Mouse (Mus musculus) midbrain, embryonic 14.5 days (tissue): ENCODE measurements around the gene Pcp4l1. TPM values are rescaled to one million over a fixed set of nuclear protein-coding genes. Genes with fewer than 3 reads are reported as not detected.
A peak's percentile ranks its signal among the peaks of the same experiment; 100 is the strongest.

Experiments used
- ATAC-seq: fragments of 200-750 bp; cut with Nextera tagmentation; 2 replicates; pipeline ENCODE4 v1.8.0; 2017; ENCODE audit warnings: moderate number of reproducible peaks, moderate library complexity; ENCODE audit not compliant: low FRiP score, low TSS enrichment
- DNase-seq: peaks from one replicate; pipeline ENCODE4 v3.0.0-alpha.2; 2015
- H3K27ac ChIP-seq: fragments of 300-500 bp; sonication (generic); replicated peaks from 2 replicates; pipeline ENCODE4 v1.5.1; 2014; ENCODE audit warnings: mild to moderate bottlenecking, low read depth, low read length, moderate library complexity
- H3K27me3 ChIP-seq: fragments of 300-500 bp; sonication (generic); 2 replicates; pipeline ENCODE4 v1.6.1; 2014; ENCODE audit warnings: low read length, control low read depth, mixed read lengths; ENCODE audit not compliant: control insufficient read depth, insufficient read depth
- H3K36me3 ChIP-seq: fragments of 300-500 bp; sonication (generic); 2 replicates; pipeline ENCODE4 v1.6.1; 2014; ENCODE audit warnings: low read length, control low read depth; ENCODE audit not compliant: control insufficient read depth, insufficient read depth
- H3K4me1 ChIP-seq: fragments of 300-500 bp; sonication (generic); 2 replicates; pipeline ENCODE4 v1.6.1; 2014; ENCODE audit warnings: mild to moderate bottlenecking, antibody characterized with exemption, low read length, control low read depth; ENCODE audit not compliant: control insufficient read depth, insufficient read depth
- H3K4me2 ChIP-seq: fragments of 300-500 bp; sonication (generic); 2 replicates; pipeline ENCODE4 v1.6.1; 2014; ENCODE audit warnings: mild to moderate bottlenecking, low read length, moderate library complexity
- H3K4me3 ChIP-seq: fragments of 300-500 bp; sonication (generic); replicated peaks from 2 replicates; pipeline ENCODE4 v1.5.1; 2014; ENCODE audit warnings: low read depth, low read length
- H3K9ac ChIP-seq: fragments of 300-500 bp; sonication (generic); replicated peaks from 2 replicates; pipeline ENCODE4 v1.6.1; 2014; ENCODE audit warnings: mild to moderate bottlenecking, low read length, moderate library complexity
- H3K9me3 ChIP-seq: fragments of 300-500 bp; sonication (generic); 2 replicates; pipeline ENCODE4 v1.6.1; 2016; ENCODE audit warnings: low read length, control low read depth, mixed read lengths; ENCODE audit not compliant: control insufficient read depth
- WGBS: fragments of 180-500 bp; shearing (Covaris S2); extraction: QIAGEN DNeasy Blood & Tissue Kit; methylation state at CpG from one replicate; pipeline ENCODE4 v1.1.7; 2014; 5-methylcytosine and 5-hydroxymethylcytosine counted together
- polyA plus RNA-seq: library from polyadenylated mRNA; unstranded; fragments of >200 nt; fragmentation: Nextera tagmentation; extraction: Ambion mirVana; gene quantifications from 2 replicates; pipeline ENCODE4 v1.2.1, GENCODE M21; 2014

Pcp4l1 gene
- polyA plus RNA-seq, 1 experiment from 2014 or later: 20.0 TPM

DNA sequence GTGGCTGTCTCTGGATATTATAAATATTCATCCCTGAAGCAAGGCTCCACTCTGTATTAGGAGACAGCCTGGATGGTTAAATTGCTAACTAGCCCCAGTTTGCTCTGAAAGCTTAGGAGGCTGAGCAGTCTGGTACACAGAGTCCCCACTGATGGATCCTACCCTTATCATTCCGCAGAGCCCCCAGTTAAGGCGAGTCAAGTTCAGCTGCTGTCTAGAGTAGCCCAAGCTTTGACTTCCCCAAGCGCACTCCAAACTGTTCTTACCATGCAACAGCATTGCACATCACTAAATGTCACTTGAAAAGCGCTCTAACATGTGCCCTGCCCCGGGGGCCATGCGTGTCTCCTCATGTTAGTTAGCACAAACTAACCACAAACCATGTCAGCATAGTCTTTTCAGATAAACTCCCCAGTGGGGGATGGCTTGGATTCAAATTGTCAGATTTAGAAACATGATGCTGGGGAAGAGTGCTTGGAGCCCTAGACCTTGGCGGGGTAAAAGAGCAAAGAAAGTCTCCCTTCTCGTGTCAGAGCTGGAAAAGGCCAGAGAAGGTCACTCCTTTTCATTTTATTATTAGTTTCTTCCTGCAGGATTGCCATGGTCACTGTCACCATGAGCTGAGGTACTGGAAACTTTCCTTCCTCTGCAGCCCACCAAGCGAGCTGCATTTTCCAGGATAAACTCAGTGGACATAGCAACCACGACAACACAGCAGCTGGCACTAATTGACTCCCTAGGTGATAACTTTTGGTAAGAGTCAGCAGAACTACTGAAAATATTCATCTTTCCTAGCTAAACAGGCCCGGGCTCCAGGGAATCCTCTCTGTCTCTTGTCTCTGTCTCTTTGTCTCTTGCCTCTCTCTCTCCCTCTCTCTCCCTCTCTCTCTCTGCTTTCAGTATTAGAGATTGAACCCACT, 1.9 kb downstream of the Pcp4l1 start:
- Histone ChIP-seq H3K27ac (no peak overlapping the region), H3K36me3 (no peaks in the 10 kb centered on the region), H3K9ac (no peak overlapping the region), H3K4me1 (peaks cover 40% of the 10 kb centered on the region), H3K27me3 (peaks cover 17% of the 10 kb centered on the region), H3K4me3 (peak overlapping the region; percentile 27), H3K9me3 (no peaks in the 10 kb centered on the region), H3K4me2 (peak overlapping the region; percentile 97)
- DNase-seq (peak; percentile 36), ATAC-seq (no peak)
- 24% methylated on average over 11 of the region's 11 CpGs for WGBS

DNA sequence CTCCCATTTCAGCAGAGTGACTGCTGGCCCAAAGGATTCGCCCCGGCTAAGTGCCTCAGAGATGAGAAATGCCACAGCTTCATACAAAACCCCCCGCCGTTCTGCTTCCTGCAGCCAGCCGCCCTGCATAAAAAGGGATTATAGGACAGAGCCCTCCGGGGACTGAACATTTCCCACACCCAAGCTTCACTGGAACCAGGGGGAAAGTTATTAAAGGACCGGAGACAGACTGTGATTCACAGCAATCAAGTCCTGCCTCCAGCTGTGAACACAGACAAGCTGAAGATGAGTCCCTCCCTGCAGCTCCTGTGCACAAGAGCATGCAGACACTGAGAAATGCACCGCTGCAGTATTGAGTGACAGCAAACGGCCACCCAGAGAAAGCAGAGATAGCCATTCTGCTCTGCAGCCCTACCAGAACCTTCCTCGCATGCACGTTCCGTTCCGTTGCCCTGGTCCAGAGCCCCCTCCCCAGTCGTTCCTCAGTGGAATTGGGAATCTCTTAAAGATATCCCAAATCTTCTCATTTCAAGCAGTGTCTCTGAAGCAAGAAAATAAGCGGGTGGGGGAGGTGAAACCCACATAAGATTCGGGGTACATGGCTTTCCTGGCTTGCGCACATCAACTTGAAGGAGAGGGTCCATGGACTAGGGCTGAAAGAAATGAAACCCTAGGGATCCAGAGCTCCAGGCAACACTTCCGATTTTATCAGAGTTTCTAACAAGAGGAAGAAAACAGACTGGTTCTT, 2.8 kb downstream of the Pcp4l1 start:
- Histone ChIP-seq H3K27ac (peak overlapping the region; percentile 62), H3K27me3 (peaks cover 17% of the 10 kb centered on the region), H3K4me1 (peaks cover 46% of the 10 kb centered on the region), H3K4me2 (peak overlapping the region; percentile 97), H3K36me3 (no peaks in the 10 kb centered on the region), H3K9me3 (no peaks in the 10 kb centered on the region), H3K4me3 (peak overlapping the region; percentile 27), H3K9ac (peak overlapping the region; percentile 3)
- DNase-seq (peak; percentile 83), ATAC-seq (peak; percentile 49; the same call in 1 of the 2 replicates)
- under 1% methylated on average over 18 of the region's 18 CpGs for WGBS

DNA sequence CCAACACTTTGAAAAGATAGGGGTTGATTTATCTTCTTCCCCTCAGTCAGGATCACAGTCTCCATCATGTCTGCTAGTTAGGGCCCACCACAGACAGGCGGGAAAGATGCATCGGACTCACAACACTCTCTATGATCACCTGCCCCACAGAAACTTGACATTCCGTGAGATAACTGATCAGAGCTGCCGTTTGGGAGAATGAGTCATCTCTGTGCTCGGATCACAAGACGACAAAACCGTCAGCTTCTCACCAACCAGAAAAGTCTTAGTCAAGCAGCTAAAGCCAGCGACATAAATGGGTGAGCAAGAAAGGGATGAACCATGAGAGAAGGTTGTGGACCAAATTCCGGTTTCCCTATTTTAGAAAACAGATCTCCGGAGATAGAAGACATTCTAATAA, 3.8 kb downstream of the Pcp4l1 start:
- Histone ChIP-seq H3K4me2 (peak overlapping the region; percentile 97; the same call in 1 of the 2 replicates), H3K27ac (no peak overlapping the region), H3K36me3 (no peaks in the 10 kb centered on the region), H3K9ac (no peak overlapping the region), H3K9me3 (no peaks in the 10 kb centered on the region), H3K27me3 (peaks cover 16% of the 10 kb centered on the region), H3K4me1 (peaks cover 46% of the 10 kb centered on the region), H3K4me3 (no peak overlapping the region)
- WGBS: 37% methylated on average over 10 of the region's 10 CpGs
- peak; percentile 3 for DNase-seq
- no peak for ATAC-seq

DNA sequence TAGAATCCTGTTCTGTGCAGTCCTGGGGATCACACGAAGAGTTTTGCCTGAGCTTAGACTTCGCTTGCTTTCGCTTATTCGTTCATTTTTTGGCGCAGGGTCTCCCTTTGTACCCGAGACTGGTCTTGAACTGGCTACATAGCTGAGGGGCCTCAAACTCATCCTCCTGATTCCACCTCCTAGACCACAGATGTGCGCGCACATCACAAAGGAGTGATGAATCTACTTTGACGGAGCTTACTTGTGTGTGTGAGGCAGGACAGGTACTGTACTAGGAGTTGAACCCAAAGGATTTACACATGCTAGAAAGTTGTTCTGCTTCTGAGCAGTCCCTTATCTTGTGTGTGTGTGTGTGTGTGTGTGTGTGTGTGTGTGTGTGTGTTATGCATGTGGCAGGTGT, 5.2 kb downstream of the Pcp4l1 start:
- peaks cover 7% of the 10 kb centered on the region for H3K27me3 ChIP-seq
- WGBS: 94% methylated on average over 9 of the region's 9 CpGs
- H3K9me3 ChIP-seq: no peaks in the 10 kb centered on the region
- DNase-seq (no peak), ATAC-seq (no peak)
- H3K36me3 ChIP-seq: no peaks in the 10 kb centered on the region
- H3K4me1 ChIP-seq: peaks cover 41% of the 10 kb centered on the region
- no peak overlapping the region for H3K4me3 ChIP-seq
- no peak overlapping the region for H3K4me2 ChIP-seq
- H3K27ac ChIP-seq: no peak overlapping the region
- H3K9ac ChIP-seq: no peak overlapping the region

DNA sequence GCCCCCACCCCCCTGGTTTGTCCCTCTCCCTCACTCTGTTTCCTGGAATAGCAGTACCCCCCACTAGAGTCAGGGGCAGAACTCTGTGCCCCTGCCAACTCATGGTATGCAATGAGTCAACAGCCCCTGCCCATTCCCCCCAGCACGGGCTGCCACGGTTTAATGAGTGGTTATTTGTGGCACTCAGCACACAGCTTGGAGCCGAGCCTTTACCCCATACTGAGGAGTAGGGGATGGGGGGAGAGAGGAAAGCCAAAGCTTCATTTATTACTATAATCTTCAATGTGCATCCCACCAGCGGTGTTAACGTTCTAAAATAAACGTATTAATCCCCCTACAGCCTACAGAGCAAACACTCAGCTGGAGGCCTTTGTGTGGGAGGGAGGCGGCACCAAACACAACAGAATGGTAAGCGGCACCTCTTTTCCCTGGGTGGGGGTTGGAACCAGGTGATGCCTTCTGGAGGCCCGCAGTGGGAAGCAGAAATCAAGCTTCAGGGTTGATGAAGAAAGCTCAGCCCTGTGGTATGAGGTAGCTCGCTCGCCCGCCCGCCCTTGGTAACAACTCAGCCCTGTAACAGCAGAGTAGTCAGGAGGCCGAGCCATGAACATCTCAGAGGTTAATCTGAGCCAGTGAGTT, 6.5 kb downstream of the Pcp4l1 start:
- 28% methylated on average over 14 of the region's 14 CpGs for WGBS
- H3K4me2 ChIP-seq: peak overlapping the region; percentile 5; the same call in 1 of the 2 replicates
- H3K36me3 ChIP-seq: no peaks in the 10 kb centered on the region
- DNase-seq (peak; percentile 25), ATAC-seq (no peak)
- H3K27me3 ChIP-seq: no peaks in the 10 kb centered on the region; the same call in none of the 2 replicates
- no peaks in the 10 kb centered on the region for H3K9me3 ChIP-seq
- H3K9ac ChIP-seq: no peak overlapping the region
- peak overlapping the region; percentile 46; the same call in 1 of the 2 replicates for H3K27ac ChIP-seq
- H3K4me3 ChIP-seq: no peak overlapping the region
- H3K4me1 ChIP-seq: peaks cover 33% of the 10 kb centered on the region

DNA sequence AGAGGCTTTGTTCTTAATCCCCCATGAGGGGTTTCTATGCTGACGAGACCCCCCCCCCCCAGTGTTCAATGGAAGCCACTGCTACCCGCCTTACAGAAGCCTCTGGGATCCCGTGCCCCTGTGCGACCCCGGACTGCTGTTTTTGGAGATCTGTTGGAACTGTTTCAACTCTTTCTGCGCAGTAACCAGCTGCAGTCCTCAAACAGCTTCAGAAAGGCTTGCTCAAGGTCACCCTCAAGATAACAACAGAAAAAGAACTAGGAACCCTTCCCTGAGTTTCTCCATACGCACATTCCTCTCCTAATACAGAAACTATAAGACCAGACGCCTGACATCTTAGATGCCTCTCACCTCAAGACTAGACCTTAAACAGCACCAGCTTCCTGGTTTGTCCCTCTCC, 7.0 kb downstream of the Pcp4l1 start:
- H3K4me2 ChIP-seq: no peak overlapping the region
- H3K4me3 ChIP-seq: no peak overlapping the region
- no peaks in the 10 kb centered on the region; the same call in none of the 2 replicates for H3K27me3 ChIP-seq
- 0 out of 2 replicates have a peak overlapping the region, but pooled peaks have one; percentile 46 for H3K27ac ChIP-seq
- no peak for ATAC-seq
- peak; percentile 37 for DNase-seq
- no peak overlapping the region for H3K9ac ChIP-seq
- peaks cover 27% of the 10 kb centered on the region for H3K4me1 ChIP-seq
- H3K36me3 ChIP-seq: no peaks in the 10 kb centered on the region
- no peaks in the 10 kb centered on the region for H3K9me3 ChIP-seq
- WGBS: 5% methylated on average over 8 of the region's 8 CpGs

DNA sequence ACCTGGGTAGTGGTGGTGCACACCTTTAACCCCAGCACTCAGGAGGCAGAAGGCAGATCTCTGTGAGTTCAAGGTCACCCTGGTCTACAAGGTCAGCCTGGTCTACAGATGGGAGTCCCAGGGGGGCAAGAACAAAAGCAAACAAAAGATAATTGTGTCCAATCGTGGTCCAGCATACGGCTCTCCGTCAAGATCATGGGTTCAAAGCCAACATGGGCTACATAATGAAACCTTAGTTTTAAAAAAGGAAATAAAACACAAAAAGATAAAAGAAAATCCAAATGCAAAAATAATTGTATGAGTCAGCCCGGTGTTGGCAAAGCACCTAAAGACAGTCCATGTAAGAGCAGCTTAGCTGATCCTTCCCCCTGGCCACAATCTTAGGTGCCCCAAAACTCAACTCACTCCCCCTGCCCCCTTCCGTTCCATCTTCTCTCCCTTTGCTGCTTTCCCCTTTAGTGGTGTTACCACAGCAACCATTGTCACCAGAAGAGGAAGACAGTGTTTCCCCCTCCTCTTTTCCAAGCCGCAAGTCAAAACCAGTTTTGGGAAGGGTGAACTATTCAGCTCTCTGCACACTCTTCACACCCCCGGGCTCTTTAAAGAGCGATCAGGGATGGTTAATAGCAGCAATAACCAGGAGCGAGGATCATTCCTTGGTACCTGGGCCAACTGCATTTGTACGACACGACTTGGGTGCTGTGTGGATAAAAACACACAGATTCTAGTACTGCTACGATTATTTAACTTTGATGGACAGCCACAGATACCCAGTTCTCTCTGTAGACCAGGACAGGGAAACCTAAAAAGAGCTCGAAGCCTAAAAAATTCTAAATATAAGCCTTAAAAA, 8.0 kb downstream of the Pcp4l1 start:
- 12% methylated on average over 13 of the region's 13 CpGs for WGBS
- Histone ChIP-seq H3K27ac (no peak overlapping the region), H3K36me3 (no peaks in the 10 kb centered on the region), H3K9ac (no peak overlapping the region), H3K4me1 (peaks cover 18% of the 10 kb centered on the region), H3K27me3 (no peaks in the 10 kb centered on the region; the same call in 1 of the 2 replicates), H3K4me2 (no peak overlapping the region), H3K9me3 (no peaks in the 10 kb centered on the region), H3K4me3 (no peak overlapping the region)
- ATAC-seq: no peak
- peak; percentile 38 for DNase-seq

DNA sequence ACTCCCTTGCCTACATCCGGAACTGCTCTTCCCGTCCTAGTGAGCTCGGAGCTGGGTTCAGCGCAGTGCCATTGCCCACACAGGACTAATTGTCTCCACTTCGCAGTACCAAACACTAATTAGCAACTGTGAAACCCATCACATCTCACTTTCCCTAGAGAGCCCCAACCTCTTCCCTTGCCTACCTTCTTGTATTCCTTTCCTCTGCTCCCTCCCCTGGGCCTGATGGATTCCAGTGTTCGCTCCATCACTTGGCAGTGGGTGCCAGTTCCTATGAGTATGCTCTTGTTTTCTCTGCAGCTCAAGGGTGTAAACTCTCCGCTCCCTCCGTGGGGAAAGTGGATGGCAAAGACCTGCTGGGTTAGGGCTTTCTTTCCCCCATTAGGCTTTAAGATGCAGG, 10.4 kb downstream of the Pcp4l1 start:
- Histone ChIP-seq H3K9ac (no peak overlapping the region), H3K4me2 (no peak overlapping the region), H3K4me1 (peaks cover 9% of the 10 kb centered on the region; the same call in 1 of the 2 replicates), H3K27me3 (no peaks in the 10 kb centered on the region), H3K9me3 (no peaks in the 10 kb centered on the region), H3K4me3 (no peak overlapping the region), H3K27ac (no peak overlapping the region), H3K36me3 (no peaks in the 10 kb centered on the region)
- no peak for DNase-seq
- 81% methylated on average over 8 of the region's 8 CpGs for WGBS
- ATAC-seq: no peak
